23 mouse cellular contexts compared by ENCODE assay signal in the genomic region with DNA sequence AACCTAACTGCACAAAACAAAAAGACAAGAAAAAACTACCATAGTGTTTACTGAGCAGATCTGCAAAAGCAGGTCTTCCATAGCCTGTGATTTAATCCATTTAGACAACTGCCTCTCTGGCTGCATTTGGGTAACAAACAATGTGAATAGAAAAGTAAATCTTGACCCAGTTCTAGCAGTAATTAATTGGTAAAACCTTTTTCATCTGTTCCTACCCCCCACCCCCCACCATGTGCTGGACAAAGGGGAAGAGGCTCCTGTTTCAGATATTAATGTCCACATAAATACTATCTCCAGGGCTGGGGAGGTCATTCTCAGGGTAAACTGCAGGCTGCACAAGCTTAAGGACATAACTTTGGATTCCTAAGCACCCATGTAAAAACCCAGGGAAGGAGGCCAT.
DNase-seq lines count a peak whose midpoint lies in the region; ATAC-seq lines count a peak whose summit lies in the region.
"Had no signal": no experiment of that assay in that cellular context is flagged by ENCODE, and none has a peak within 500 bp of the region (broad histone marks: within the 10 kb centered on the region; RNA-seq: fewer than 3 reads in every experiment).

No protein-coding gene starts in this region.

- H3K27me3 ChIP-seq in embryonic facial prominence, embryonic 14.5 days (replicated peaks; ENCODE audit: control insufficient read depth, insufficient read depth, low read length) = no peaks in the 10 kb centered on the region
- no peaks in the 10 kb centered on the region for H3K27me3 ChIP-seq in embryonic facial prominence, embryonic 10.5 days (replicated peaks; ENCODE audit: low read depth, poor library complexity, severe bottlenecking)
- H3K27me3 ChIP-seq: CH12.LX, Patski had no signal

- DNase-seq in embryonic facial prominence, embryonic 14.5 days (ENCODE audit: low spot score) = peak; percentile 27
- DNase-seq in embryonic facial prominence, embryonic 10.5 days (ENCODE audit: low spot score) = no peak
- DNase-seq in Muller cell, postnatal 12 days (ENCODE audit: inconsistent ontology term) = peak; percentile 89
- DNase-seq in retina, embryonic 14.5 days (ENCODE audit: low spot score) = peak; percentile 84
- DNase-seq in retina, postnatal 1 day = peak; percentile 93
- DNase-seq in liver = no peak
- no peak for DNase-seq in left cerebral cortex, postnatal 10 days (ENCODE audit: extremely low spot score in 1 of 2, low spot score in 2 of 2)
- DNase-seq in urinary bladder, adult 2 months (ENCODE audit: low spot score) = no peak
- DNase-seq: adrenal gland, adult 2 months; adrenal gland, adult 8-10 months; adrenal gland, postnatal 10 days; adrenal gland, postnatal 14 days; adrenal gland, postnatal 25 days; adrenal gland, postnatal 36 days; B cell, adult 2 months; cerebellum, adult 11 months; cerebellum, adult 11-12 months; cerebellum, adult 18-20 months had no signal

- no peak overlapping the region for H3K9ac ChIP-seq in embryonic facial prominence, embryonic 14.5 days (ENCODE audit: low read depth, low read length)

- intact Hi-C loops in left cerebral cortex, postnatal 10 days (cut with DNase I) = no loop called here

- peak; percentile 47; the same call in 1 of the 2 replicates for ATAC-seq in embryonic facial prominence, embryonic 14.5 days (ENCODE audit: low read depth)
- ATAC-seq: activated CD4-positive, CD25-positive, alpha-beta regulatory T cell, adult 4 months; CD4-positive, CD25-positive, alpha-beta regulatory T cell, adult 4 months; Patski had no signal

- no peaks in the 10 kb centered on the region for H3K4me1 ChIP-seq in embryonic facial prominence, embryonic 14.5 days (ENCODE audit: control insufficient read depth, insufficient read depth, low read length)
- H3K4me1 ChIP-seq in embryonic facial prominence, embryonic 10.5 days = peaks cover 9% of the 10 kb centered on the region

- H3K4me3 ChIP-seq in embryonic facial prominence, embryonic 14.5 days (ENCODE audit: low read depth, low read length) = no peak overlapping the region
- no peak overlapping the region for H3K4me3 ChIP-seq in embryonic facial prominence, embryonic 10.5 days

- no peak overlapping the region for H3K27ac ChIP-seq in embryonic facial prominence, embryonic 14.5 days (replicated peaks; ENCODE audit: low read depth, low read length)
- no peak overlapping the region for H3K27ac ChIP-seq in embryonic facial prominence, embryonic 10.5 days (replicated peaks)

- no peaks in the 10 kb centered on the region for H3K9me3 ChIP-seq in embryonic facial prominence, embryonic 14.5 days (ENCODE audit: control insufficient read depth, low read length)
- no peaks in the 10 kb centered on the region for H3K9me3 ChIP-seq in embryonic facial prominence, embryonic 10.5 days
- H3K9me3 ChIP-seq: G1E had no signal

- H3K4me2 ChIP-seq in embryonic facial prominence, embryonic 14.5 days (ENCODE audit: low read depth, low read length) = no peak overlapping the region

- no peaks in the 10 kb centered on the region for H3K36me3 ChIP-seq in embryonic facial prominence, embryonic 14.5 days (ENCODE audit: control insufficient read depth, insufficient read depth, low read length)
- H3K36me3 ChIP-seq in embryonic facial prominence, embryonic 10.5 days (replicated peaks) = no peaks in the 10 kb centered on the region
- H3K36me3 ChIP-seq: G1E had no signal

Comparison
In these comparisons a context has a peak if more than half of its experiments do, and no peak if none do; other contexts are left out.
1. DNase-seq: peak in embryonic facial prominence, embryonic 14.5 days (single experiment), Muller cell, postnatal 12 days (single experiment), retina, embryonic 14.5 days (single experiment) and retina, postnatal 1 day (single experiment); none in embryonic facial prominence, embryonic 10.5 days (single experiment), liver (single experiment), left cerebral cortex, postnatal 10 days (0 of 2) and urinary bladder, adult 2 months (single experiment).